Mouse (Mus musculus): ENCODE measurements at regions not wholly inside any gene's neighbourhood (a gene's known extent, or its start where the extent isn't known, plus 50 kb on each side); places are given as distances from the start of the nearest gene placed in this dataset.

GRCm38 (mm10) chr16:42396596-42396995, 56.1 kb upstream of the Gap43 start:
- TF ChIP-seq CHD1 (IDR thresholded peaks at IDR 0.05; ENCODE audit: low read depth, low read length), result no peak
- TF ChIP-seq UBTF (IDR thresholded peaks at IDR 0.05; ENCODE audit: low read depth, low read length), result no peak
- TF ChIP-seq NRF1 (IDR thresholded peaks at IDR 0.05; ENCODE audit: low read depth, low read length), result no peak
- no peak for TF ChIP-seq GABPA (IDR thresholded peaks at IDR 0.05; ENCODE audit: insufficient replicate concordance, low read depth, low read length)
- TF ChIP-seq JUN (IDR thresholded peaks at IDR 0.05; ENCODE audit: insufficient read depth, low read depth, low read length), result no peak
- TF ChIP-seq NELFE (IDR thresholded peaks at IDR 0.05; ENCODE audit: low read depth, low read length), result no peak
- TF ChIP-seq POLR2A (IDR thresholded peaks at IDR 0.05; ENCODE audit: low read depth, low read length), result no peak
- TF ChIP-seq MAZ (IDR thresholded peaks at IDR 0.05; ENCODE audit: low read depth, low read length), result no peak
- no peak for TF ChIP-seq RCOR1 (conservative IDR thresholded peaks at IDR 0.05; ENCODE audit: low read depth, low read length)
- TF ChIP-seq SIN3A (IDR thresholded peaks at IDR 0.05; ENCODE audit: low read length), result no peak
- no peak for TF ChIP-seq ZMIZ1 (IDR thresholded peaks at IDR 0.05; ENCODE audit: low read depth, low read length)
- no peak overlapping the region for H3K27ac ChIP-seq (ENCODE audit: insufficient read depth, low read depth)
- H3K9me3 ChIP-seq (replicated peaks; ENCODE audit: low read length), result no peaks in the 10 kb centered on the region
- H3K27me3 ChIP-seq (replicated peaks), result no peaks in the 10 kb centered on the region
- no peak overlapping the region for H3K4me2 ChIP-seq (ENCODE audit: insufficient read depth, low read depth, poor library complexity, severe bottlenecking)
- no peak overlapping the region for H3K4me3 ChIP-seq (replicated peaks in 1 of 3; ENCODE audit: low read depth in 2 of 3, low read length in 2 of 3, poor library complexity in 1 of 3)
- dilution Hi-C loops (cut with MboI; ENCODE audit: extremely low pct_ligation_motif_present, extremely low pct_unique_long_range_greater_than_20kb, low sequenced_read_pairs), result no loop called here
- no peaks in the 10 kb centered on the region for H3K4me1 ChIP-seq (ENCODE audit: control insufficient read depth in 1 of 2, insufficient read depth in 2 of 2)
- DNase-seq (ENCODE audit: extremely low read depth), result no peak
- H3K79me2 ChIP-seq (replicated peaks; ENCODE audit: control insufficient read depth, extremely low read depth, insufficient read depth, poor library complexity, severe bottlenecking), result no peaks in the 10 kb centered on the region
- H3K36me3 ChIP-seq (replicated peaks in 1 of 2; ENCODE audit: control insufficient read depth in 1 of 2, insufficient read depth in 1 of 2, low read length in 1 of 2), result no peaks in the 10 kb centered on the region
- in situ Hi-C loops (cut with MboI; ENCODE audit: low pct_ligation_motif_present, low pct_unique_long_range_greater_than_20kb, low sequenced_read_pairs), result no loop called here
- no peak overlapping the region for H3K9ac ChIP-seq (ENCODE audit: insufficient read depth, low read depth)
